Mouse (Mus musculus) hematopoietic stem cell, adult 5-6 weeks (primary cell): ENCODE data around the gene Ttc21a. TPM values are rescaled to one million over a fixed set of nuclear protein-coding genes. Genes with fewer than 3 reads are reported as not detected.

Experiments
- ATAC-seq, 2 experiments: fragments of 125-278 bp in 1 of 2; replicated peaks in 1 of 2; 2 replicates each; pipeline ENCODE4 v1.8.0; 2016 to 2017; ENCODE audit warnings: inconsistent platforms in 2 of 2, mild to moderate bottlenecking in 2 of 2, moderate number of reproducible peaks in 2 of 2, low read depth in 1 of 2, moderate TSS enrichment in 1 of 2; ENCODE audit not compliant: low FRiP score in 2 of 2, poor library complexity in 2 of 2, severe bottlenecking in 2 of 2, insufficient read depth in 1 of 2, low TSS enrichment in 1 of 2
- total RNA-seq: library from RNA; stranded (forward); fragments of 172-1452, 232-1000 nt; gene quantifications from 2 replicates; pipeline ENCODE4 v1.2.3, GENCODE M21; 2017

Gene Ttc21a
- total RNA-seq, 1 experiment from 2014 or later, result 0.10 TPM

DNA sequence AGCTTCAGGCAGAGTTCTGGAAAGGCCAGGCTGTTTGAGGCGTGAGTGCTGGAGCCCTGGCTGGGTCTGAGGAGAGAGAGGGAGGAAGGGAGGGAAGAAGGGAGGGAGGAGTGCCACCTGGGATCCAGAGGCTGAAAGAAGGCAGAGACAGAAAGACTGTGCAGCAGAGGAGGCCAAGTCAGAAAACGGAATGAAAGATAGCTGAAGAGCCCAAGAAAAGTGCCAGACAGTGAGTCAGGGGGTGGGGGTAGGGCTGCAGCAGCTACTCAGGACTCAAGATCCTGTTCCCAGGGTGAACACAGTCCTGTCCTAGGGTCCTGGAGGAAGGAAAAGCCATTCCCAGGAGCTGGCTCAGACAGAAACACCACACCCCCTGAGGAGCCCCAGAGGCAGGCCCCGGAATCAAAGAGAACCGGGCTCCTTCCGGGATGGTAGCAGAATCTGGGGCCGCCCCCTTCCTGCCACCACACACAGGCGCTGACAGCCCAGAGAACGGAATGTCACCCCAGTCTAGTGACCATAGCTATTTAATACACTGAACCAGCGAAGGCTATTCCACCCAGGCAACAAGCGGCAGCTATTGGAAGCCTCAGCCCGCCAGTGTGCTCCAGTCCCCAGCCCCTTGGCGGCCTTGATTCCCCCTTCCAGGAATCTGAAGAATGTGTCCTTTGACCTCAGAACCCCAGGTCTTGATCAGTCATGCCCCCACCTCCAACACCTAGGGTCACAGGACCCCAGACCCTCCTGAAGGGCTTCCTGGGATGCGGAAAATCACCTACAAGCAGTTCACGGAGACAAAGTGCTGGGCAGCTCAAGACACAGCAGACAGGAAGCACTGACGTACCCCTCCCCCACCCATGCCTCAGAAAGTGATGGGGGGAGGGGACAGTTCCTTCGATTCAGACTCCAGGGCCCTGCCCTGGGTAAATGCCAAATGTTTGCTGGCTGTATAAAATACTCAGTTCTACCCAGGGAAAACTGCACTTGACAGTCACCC is 44.1 kb downstream of the Ttc21a start:
- peak; percentile 37 to 52 for ATAC-seq

DNA sequence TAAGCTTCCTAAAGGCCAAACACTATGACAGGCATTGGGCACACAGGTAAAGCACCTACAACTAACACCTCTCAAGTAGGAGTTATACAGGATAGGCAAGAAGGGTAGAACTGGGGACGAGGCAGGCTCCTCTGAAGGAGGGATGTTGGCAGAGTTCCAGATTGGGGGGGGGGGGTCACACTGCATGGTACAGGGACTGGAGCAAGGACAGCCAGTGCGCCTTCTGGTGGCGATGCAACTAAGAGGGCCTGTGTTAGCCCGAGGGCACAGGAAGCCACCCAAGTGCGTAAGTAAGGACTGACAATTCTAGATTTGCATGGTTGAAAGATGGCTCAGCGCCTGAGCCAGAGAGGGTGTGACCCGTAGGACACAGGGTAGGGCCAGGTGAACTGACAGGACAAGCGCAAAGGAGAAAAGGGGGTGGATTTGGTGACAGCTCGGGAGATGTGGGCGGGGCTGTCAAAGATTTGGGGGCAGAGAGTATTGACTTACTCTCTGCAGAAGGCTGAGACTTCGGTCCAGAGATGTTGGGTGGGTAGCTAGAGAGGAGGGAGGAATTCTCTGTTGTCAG is 44.9 kb downstream of the Ttc21a start:
- peak; percentile 23 to 29 for ATAC-seq

DNA sequence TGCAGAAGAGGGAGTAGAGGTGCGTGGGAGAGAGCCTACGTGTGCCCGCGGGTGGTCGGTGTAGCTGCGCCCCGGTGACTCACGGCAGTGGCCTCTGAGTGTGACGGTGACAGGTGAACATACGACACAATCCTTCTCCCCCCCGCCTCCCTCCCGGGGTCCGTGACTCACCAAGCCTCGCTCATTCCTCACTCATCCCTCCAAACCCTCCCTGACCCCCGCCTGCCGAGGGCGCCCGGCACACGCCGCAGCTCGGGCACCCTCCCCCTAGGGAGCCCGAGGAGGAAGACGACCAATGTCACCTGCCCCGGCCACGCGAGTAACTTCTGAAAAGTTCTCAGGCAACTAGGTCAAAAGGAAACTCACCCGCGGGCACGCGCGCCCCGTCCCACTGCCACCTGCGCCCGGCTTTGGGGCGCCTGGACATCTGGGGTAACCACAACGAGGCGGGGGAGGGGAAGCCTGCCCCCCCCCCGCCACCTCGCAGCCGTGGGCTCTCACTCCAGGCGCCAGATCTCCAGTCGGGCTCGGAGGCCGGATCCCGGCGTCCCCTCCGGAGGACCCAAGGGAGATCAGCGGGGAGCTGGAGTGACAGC is 45.6 kb downstream of the Ttc21a start:
- ATAC-seq, result peak in 1 of 2 experiments; percentile 6; a peak in 1 of 4 replicates

DNA sequence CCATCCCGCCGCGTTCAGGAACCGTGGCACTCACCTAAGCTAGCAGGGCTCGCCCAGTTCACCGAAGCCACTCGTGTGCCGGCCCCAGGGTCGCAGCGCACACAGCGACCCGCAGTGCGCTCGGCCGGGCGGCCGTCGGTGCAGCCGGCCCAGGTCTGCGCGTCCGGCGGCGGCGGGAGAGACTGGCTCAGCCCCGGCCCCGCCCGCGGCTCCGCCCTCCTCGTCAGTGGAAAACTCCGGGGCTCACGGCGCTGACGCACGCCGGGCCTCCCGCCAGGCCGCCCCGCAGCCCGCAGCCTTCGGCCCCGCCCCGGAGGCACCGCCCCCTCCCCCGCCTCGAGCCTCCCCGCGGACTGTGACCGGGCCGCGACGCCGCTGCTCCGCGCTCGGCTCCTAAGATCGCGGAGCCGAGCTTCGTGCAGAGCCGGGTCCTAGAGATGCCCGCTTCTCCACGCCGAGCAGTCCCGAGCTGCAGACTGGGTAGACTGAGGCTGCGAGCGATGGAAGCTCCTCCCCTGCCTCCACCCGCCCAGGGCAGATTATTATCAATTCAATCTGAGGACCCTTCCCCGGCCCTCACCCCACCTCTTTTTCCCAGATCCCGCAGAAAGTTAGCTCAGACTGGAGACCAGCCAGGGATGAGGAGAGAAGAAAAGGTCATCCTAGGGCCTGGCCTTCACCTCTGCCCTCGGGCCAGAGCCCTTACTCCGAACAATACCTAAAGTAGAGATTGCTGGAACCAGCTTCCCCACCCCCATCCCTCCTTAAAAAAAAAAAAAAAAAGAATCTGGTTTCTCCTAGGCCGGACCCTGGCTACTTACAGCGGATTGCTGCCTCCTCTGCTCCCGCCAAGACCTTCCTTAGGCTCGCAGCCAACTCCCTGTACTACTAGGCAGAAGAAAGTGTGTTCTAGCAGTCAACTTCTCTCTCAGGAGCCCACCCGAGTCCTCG is 46.5 kb downstream of the Ttc21a start:
- ATAC-seq, result peak; percentile 20 to 36; a peak in 3 of 4 replicates

DNA sequence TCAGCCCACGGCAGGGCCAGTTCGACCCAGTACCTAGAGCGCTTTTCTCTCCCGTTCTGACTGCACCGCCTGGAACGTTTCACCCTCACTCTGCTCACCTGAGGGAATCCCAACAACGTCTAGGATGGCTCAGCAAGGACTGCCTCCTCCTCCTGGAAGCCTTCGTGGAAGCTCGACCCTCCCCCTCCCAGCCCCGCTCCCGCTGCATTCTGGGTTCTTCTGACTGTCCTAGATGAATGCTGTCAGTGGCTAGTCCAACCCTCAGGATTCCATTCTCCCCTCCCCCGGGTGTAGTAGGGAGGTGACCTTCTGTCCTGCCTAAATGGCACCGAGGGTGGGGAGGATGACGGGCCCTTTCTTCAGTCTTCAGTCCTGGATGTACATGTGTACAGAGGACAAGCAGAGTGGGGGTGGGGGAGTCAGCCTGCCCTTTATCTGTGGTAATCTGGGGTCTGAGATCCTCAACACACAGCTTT is 47.2 kb downstream of the Ttc21a start, which contains the start of gene Csrnp1:
Csrnp1 (minus strand) TSS at position 123 of the 476 bp plus-strand sequence.
- ATAC-seq, result no peak

DNA sequence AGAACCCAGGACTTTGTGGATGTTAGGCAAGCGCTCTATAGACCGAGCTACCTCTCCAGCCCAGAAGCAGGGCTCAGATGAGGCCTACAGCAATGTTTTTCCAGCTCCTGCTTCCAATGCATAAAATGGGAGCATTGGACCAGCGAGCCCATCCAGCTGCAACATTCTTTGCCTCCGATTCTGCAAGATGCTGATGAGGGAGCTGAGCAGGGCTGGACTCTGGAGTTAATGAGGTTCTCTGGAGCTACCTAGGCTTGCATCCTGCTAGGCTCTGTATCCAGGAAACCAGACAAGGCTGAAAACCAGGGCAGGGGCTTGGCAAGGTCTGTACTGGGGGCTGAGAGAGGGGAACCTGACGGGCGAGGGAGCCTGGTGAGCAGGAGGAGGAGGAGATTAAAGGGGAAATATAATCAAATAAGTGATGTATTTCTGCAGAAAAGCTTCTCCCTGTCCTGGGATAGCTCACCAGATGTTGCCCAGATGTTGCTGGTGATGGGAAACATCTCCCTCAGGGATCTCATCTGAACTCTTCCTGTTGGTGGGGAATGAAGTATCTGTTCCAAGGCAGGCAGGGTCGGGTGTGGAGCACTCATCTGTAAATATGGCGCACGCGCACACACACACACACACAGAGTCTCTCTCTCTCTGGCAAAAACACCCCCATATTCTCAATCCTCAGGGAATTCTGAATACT is 48.6 kb downstream of the Ttc21a start:
- no peak for ATAC-seq

DNA sequence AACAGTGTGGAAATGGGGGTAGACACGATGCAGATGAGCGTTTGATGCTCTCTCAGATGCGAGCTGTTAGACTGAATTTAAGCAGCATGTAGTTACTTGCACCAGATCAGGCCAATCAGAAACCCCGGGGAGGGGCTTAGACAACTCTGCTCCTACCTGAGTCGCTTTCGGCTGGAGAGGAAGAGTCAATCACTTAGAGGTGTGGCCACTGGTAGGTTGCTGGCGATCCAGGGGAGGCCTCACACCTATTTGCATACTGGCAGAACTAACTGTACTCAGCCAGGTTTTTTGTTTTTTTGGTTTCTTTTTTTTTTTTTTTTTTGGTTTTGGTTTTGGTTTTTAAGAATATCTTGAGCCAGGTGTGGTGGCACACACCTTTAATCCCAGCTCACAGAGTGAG is 50.9 kb downstream of the Ttc21a start:
- peak in 1 of 2 experiments; percentile 43; a peak in 2 of 4 replicates for ATAC-seq

DNA sequence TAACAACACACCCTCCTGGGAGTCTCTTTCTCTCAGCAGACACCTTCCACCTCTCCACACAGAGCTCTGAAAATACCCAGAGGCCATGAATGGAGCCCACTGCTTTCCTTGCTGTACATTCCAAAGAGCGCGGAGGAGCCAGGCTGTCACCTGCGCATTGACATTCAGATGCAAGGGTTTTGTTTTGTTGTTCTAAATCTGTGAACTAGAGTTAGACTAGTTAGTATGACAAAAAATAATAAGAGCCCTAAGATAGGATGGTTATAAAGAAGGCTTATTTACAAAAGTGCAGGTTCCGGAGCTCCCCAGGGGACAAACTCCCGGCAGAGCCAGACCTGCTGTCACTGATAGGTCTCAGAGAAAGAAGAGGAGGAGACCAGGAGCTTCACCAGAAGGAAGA is 53.9 kb downstream of the Ttc21a start:
- ATAC-seq, result no peak

DNA sequence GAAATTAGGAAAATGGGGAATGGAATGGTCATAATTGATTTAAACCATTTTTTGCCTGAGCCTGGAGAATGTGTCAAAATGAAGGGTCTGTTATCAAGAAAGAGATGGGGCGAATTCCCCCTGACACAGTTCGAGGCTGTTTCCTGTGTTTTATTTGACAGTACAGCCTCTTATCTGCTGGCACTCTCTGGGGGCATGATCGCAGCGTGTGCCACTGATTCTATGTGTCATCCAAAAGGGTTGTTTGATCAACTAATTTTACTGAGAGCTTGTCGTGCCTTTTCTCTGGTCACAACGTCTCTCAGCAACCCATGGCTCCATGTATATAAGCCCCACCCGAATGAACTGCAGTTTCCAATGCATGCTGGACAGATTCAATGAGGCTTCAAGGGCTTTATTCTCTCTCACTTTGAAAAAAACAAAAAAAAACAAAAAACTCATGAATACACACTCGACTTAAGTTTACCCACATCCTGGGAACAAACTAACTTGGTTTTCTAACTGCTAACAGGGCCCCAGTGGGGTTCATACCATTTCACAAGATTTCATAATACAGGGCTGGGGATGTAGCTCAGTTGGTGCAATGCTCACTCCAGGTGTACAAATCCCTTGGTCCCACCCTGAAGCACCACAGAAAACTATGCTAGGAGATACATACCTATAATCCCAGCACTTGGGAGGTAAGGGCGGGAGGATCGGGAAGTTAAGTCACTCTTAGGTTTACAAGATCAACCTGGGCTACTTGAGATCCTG is 55.9 kb downstream of the Ttc21a start:
- ATAC-seq, result peak in 1 of 2 experiments; percentile 56; a peak in 1 of 4 replicates

DNA sequence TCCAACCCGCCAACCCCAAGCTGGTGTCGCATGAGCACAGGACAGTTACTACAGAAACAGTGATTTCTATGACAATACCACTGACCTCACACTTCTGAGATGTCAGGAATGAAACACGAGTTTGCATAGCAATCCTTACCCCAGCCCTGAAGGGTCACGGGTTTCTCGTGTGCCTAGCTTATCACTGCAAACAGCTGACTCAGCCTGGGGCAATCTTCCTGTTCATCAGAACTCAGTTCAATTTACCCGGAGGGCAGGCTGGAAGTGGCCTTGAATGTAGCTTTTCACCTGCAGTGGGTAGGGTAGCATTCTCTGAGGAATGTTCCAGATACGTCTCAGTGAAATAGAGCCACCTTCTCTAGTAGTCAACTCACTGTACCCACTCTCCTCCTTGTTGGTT is 56.8 kb downstream of the Ttc21a start:
- ATAC-seq, result peak in 1 of 2 experiments; percentile 14; a peak in 1 of 4 replicates

DNA sequence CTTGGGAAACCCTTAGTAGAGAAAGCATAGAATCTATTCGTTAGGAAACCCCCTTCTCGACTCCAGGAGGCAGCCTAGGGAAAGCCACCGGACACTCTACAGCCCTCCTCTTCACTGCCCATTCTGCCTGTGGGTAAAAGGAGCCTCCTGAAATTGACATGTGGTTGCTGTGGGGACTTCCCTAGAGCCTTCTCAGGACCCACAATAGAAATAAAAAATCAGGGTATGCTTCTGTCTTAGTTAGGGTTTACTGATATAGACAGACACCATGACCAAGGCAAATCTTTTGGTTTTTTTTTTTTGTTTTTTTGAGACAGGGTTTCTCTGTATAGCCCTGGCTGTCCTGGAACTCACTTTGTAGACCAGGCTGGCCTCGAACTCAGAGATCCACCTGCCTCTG is 58.7 kb downstream of the Ttc21a start:
- ATAC-seq, result no peak

DNA sequence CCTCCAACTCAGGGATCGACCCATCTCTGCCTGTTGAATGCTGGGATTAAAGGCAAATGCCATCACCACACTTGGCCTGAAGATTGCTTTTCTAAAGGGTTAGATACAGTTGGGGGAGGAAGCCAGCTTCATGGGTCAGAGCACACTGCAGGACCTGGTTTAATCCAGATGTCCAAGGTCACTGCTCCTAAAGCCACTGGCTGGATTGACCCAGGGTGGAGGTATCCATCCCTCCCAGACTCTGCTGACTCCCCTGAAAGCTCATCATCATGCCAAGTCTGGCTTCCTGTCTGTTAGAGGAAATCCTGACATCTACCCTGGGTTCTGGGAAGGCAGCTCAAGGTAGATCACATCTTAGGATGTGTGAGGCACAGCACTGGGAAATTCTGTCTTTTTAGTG is 61.4 kb downstream of the Ttc21a start:
- ATAC-seq, result no peak

DNA sequence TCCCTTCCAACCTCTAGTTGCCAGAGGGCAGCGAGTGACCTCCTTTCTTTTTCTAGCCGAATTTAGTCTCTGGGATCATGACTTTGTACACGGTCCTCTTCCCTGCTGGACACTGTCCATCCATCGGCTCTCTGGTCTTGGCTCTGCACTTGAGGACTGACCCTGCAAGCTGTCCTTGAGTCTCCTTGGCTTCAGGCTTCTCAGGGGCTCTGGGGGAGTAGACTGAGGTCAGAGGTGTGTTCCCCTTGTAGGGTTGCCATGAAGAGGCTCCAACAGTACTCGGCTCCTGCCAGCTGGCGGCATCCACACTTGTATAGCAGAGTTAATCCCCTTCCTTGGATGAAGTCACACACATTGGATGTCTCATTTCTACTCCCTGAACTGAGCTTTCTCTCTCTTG is 62.2 kb downstream of the Ttc21a start:
- no peak for ATAC-seq

DNA sequence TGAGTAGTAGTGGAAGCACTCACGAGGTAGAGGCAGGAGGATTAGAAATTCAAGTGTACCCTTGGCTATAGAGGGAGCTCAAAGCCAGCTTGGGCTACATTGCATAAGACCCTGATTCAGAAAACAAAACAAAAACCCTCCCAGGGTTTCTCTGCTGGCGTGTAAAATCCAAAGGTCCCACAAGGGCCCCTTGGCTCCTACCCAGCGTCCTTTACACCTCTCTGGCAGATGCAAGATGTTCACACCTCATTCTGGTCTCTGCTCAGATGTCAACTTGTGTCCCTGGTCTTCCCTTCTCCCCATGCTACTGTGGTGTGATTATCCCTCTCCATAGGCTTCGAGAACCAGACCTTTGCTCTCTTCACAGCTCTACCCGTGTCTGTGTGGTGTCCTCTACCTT is 63.4 kb downstream of the Ttc21a start:
- no peak for ATAC-seq

DNA sequence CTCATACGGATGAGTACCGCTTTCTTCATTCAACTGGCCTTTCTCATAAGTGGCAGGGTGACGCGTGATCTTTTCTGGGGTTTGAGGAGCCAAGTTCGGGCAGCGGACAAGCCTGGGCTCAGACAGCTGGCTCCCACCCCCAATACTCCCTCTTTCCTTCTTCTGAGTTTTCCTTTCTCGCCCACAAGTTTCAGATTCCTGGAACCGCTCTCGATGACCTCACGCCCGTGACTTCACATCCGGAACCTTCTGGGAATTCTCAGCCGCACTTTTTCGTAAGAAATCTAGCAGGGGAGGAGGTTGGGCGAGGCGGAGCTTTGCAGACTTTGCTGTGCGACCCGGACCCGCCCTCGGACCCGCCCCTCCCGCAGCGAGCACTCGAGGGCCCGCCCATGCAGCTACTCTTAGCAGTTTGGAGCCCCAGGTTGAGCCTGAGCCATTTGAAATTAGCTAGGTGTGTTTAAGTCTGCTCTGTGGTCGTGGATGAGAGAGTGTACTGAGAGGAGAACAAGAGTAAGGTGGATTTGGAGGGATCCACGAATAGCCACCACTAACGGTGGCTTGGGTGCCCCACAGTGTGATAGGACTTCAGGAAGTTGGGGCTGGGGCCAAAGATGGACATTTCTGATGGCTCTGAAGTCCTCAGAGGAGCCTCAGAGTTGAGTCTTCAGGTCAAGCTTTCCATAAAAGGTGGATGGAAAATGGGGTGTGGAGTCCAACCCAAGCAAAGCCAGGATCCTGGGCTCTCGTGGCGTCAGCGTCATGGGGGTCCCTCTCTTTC is 64.7 kb downstream of the Ttc21a start:
- ATAC-seq, result peak; percentile 89 to 94
